Mouse (Mus musculus) midbrain, embryonic 11.5 days (tissue): ENCODE data around the gene Mpc2. TPM values are rescaled to one million over a fixed set of nuclear protein-coding genes. Genes with fewer than 3 reads are reported as not detected.

Source experiments
- ATAC-seq: fragments of 200-750 bp; cut with Nextera tagmentation; 2 replicates; pipeline ENCODE4 v1.8.0; 2017; ENCODE audit warnings: moderate TSS enrichment, moderate library complexity; ENCODE audit not compliant: low FRiP score
- DNase-seq: peaks from one replicate; pipeline ENCODE4 v3.0.0; 2015; ENCODE audit warnings: low spot score; ENCODE audit errors: missing footprints
- H3K27ac ChIP-seq: fragments of 300-500 bp; sonication (generic); 2 replicates; pipeline ENCODE4 v1.5.1; 2014; ENCODE audit warnings: low read depth, low read length
- H3K27me3 ChIP-seq: fragments of 300-500 bp; sonication (generic); 2 replicates; pipeline ENCODE4 v1.6.1; 2014; ENCODE audit warnings: mild to moderate bottlenecking, low read length, moderate library complexity, mixed read lengths; ENCODE audit not compliant: control insufficient read depth, insufficient read depth
- H3K36me3 ChIP-seq: fragments of 300-500 bp; sonication (generic); 2 replicates; pipeline ENCODE4 v1.6.1; 2014; ENCODE audit warnings: mild to moderate bottlenecking, low read length, moderate library complexity, mixed read lengths; ENCODE audit not compliant: control insufficient read depth, insufficient read depth
- H3K4me1 ChIP-seq: fragments of 300-500 bp; sonication (generic); 2 replicates; pipeline ENCODE4 v1.6.1; 2014; ENCODE audit warnings: low read length; ENCODE audit not compliant: control insufficient read depth, insufficient read depth
- H3K4me2 ChIP-seq: fragments of 300-500 bp; sonication (generic); 2 replicates; pipeline ENCODE4 v1.6.1; 2014; ENCODE audit warnings: mild to moderate bottlenecking, moderate library complexity
- H3K4me3 ChIP-seq: fragments of 300-500 bp; sonication (generic); 2 replicates; pipeline ENCODE4 v1.5.1; 2014; ENCODE audit warnings: low read depth, low read length
- H3K9ac ChIP-seq: fragments of 300-500 bp; sonication (generic); 2 replicates; pipeline ENCODE4 v1.6.1; 2014; ENCODE audit warnings: low read length
- H3K9me3 ChIP-seq: fragments of 300-500 bp; sonication (generic); 2 replicates; pipeline ENCODE4 v1.6.1; 2016; ENCODE audit warnings: low read length; ENCODE audit not compliant: control insufficient read depth
- WGBS: fragments of 180-500 bp; shearing (Covaris S2); extraction: QIAGEN DNeasy Blood & Tissue Kit; methylation state at CpG from one replicate; pipeline ENCODE4 v1.1.7; 2014; 5-methylcytosine and 5-hydroxymethylcytosine counted together
- polyA plus RNA-seq: library from polyadenylated mRNA; unstranded; fragments of >200 nt; fragmentation: Nextera tagmentation; extraction: Ambion mirVana; gene quantifications from 2 replicates; pipeline ENCODE4 v1.2.1, GENCODE M21; 2014

The Mpc2 gene
- polyA plus RNA-seq, 1 experiment from 2014 or later, result 123 TPM

DNA sequence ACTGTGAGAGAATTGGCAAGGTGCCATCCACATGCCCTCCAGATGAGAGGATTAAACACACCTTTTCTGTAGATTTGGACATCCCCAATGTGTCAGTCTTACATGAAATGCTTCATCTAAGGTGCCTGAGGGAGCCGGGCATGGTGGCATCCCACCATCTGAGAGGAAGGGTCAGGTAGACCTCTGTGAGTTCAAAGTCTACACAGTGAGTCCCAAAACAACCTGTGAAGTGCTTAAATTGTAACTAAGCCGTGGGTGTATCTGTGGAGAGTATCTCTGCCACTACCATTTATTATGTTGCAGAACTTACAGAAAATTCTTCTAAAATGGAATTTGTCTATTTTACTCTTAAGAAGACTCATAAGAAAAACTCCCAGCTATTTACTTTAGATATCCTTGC is 25.7 kb downstream of the Mpc2 start:
- Histone ChIP-seq H3K4me1 (no peaks in the 10 kb centered on the region), H3K4me2 (no peak overlapping the region), H3K4me3 (no peak overlapping the region), H3K36me3 (no peaks in the 10 kb centered on the region), H3K9ac (no peak overlapping the region), H3K27me3 (no peaks in the 10 kb centered on the region), H3K27ac (no peak overlapping the region), H3K9me3 (no peaks in the 10 kb centered on the region)
- no peak for DNase-seq
- 86% methylated on average over 2 of the region's 2 CpGs for WGBS
- ATAC-seq, result no peak

DNA sequence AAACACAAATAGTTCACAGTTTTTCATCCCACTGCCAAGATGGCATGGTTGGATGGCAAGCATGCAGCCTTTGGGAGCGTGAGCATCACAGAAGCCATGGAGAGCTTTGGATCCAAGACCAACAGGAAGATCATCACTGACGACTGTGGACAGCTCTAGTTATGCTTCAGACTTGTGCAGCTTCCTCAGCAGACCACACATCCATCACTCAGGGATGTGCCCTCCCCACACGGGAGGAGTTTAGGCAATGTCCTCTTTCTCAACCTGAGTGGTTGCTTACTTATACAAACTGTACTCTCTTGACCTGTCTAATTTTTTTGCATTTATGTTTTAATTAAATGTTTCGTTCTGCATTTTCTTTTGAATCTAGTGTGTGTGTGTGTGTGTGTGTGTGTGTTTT is 28.8 kb downstream of the Mpc2 start:
- DNase-seq (no peak), ATAC-seq (no peak)
- H3K9me3 ChIP-seq, result no peaks in the 10 kb centered on the region
- H3K9ac ChIP-seq, result no peak overlapping the region
- no peak overlapping the region for H3K27ac ChIP-seq
- 82% methylated on average over 4 of the region's 4 CpGs for WGBS
- H3K27me3 ChIP-seq, result no peaks in the 10 kb centered on the region
- no peaks in the 10 kb centered on the region for H3K4me1 ChIP-seq
- no peak overlapping the region for H3K4me2 ChIP-seq
- no peak overlapping the region for H3K4me3 ChIP-seq
- no peaks in the 10 kb centered on the region for H3K36me3 ChIP-seq

DNA sequence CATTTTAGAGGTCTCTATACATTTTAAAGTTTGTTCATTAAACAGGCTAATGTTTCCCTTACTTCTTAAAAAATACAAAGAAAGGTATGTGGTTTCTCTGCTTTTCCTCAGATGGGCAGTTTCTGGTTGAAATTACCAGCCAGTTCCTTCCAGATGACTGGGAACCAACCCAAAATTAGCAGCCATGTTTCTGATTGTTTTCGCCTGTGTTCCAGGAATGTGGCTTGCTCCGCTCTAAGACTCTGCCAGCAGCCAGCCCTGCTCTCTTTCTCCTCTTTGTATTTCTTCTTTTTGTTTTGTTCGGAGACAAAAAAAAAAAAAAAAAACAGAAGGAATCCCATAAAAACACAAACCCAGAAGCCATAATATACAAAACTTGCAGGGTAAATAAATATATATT is 38.4 kb downstream of the Mpc2 start:
- no peaks in the 10 kb centered on the region for H3K4me1 ChIP-seq
- no peak overlapping the region for H3K4me2 ChIP-seq
- no peak for DNase-seq
- H3K9ac ChIP-seq, result no peak overlapping the region
- H3K36me3 ChIP-seq, result no peaks in the 10 kb centered on the region
- ATAC-seq, result no peak
- 79% methylated on average over 3 of the region's 3 CpGs for WGBS
- H3K27ac ChIP-seq, result no peak overlapping the region
- no peaks in the 10 kb centered on the region for H3K27me3 ChIP-seq
- H3K9me3 ChIP-seq, result no peaks in the 10 kb centered on the region
- H3K4me3 ChIP-seq, result no peak overlapping the region

DNA sequence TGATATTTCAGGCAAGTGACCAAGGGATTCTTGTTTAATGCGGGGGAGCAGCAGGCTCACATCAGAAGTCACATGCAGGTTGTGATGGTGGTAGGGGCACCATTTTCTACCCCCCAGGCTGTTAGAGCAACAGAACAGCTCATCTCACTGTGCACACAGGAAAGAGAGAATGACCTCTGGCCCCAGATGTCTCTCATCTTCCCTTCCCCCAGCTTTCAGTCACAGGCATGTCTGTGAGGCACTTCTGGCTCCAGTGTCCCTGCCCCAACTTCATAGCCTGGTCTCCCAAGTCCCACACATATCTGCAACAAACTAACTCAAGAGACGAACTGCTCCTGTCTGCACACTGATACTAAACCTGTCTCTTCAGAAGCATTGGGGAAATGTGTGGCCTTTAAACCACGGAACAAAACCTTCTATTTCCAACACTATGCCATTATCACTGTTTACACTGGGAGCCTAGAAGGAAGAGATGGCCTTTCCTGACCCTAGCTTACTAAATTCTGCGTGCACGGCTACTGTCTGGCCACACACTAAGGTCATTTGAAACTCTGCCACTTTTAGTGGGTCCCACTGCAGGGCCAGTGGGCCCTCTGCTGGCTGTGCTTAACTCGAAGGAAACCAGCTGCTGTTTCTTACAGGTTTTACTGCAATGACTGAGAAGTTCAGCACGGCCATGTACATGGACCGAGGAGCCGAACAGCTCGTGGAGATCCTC is 43.0 kb downstream of the Mpc2 start:
- no peak overlapping the region for H3K27ac ChIP-seq
- ATAC-seq, result no peak

DNA sequence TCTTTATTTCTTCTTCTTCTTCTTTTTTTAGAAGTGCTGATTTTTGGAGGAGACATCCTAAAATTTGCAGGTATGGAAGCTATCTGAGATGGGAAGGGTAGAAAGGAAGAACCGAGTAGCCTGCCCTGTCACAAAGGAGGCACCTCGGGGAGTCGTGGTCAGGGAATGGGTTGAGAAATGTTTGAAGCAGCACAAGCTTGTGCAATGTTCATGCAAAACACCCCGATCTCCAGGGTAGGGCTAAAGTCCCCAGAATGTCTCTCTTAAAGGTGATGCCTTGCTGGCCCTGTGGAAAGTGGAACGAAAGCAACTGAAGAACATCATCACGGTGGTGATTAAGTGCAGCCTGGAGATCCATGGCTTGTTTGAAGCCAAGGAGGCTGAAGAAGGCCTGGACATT is 45.9 kb downstream of the Mpc2 start:
- Histone ChIP-seq H3K27ac (no peak overlapping the region), H3K9me3 (no peaks in the 10 kb centered on the region), H3K36me3 (no peaks in the 10 kb centered on the region), H3K9ac (no peak overlapping the region), H3K4me1 (no peaks in the 10 kb centered on the region), H3K4me2 (no peak overlapping the region), H3K4me3 (no peak overlapping the region), H3K27me3 (no peaks in the 10 kb centered on the region)
- DNase-seq, result no peak
- no peak for ATAC-seq
- 86% methylated on average over 6 of the region's 6 CpGs for WGBS

More for the DNA sequence above, 43.0 kb downstream of the Mpc2 start:
- H3K4me1 ChIP-seq, result no peaks in the 10 kb centered on the region
- 65% methylated on average over 10 of the region's 10 CpGs for WGBS
- H3K9me3 ChIP-seq, result no peaks in the 10 kb centered on the region
- H3K27me3 ChIP-seq, result no peaks in the 10 kb centered on the region
- no peak overlapping the region for H3K9ac ChIP-seq
- no peaks in the 10 kb centered on the region for H3K36me3 ChIP-seq
- H3K4me3 ChIP-seq, result no peak overlapping the region
- no peak overlapping the region for H3K4me2 ChIP-seq
- no peak for DNase-seq

DNA sequence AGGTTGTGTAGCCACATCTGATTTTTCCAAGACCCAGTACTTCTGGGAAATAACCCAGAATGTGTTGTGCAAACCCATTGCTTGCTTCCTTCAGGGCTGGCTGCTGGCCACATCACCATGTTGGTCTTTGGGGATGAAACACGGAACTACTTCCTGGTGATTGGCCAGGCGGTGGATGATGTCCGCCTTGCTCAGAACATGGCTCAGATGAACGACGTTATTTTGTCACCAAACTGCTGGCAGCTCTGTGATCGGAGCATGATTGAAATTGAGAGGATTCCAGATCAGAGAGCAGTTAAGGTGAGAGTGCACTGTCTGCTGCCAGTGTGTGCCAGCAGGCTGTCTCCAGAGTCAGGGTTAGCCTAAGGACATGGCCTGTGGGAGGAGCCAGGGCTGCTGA is 49.7 kb downstream of the Mpc2 start:
- Histone ChIP-seq H3K4me2 (no peak overlapping the region), H3K9me3 (no peaks in the 10 kb centered on the region), H3K4me1 (no peaks in the 10 kb centered on the region), H3K4me3 (no peak overlapping the region), H3K27ac (no peak overlapping the region), H3K27me3 (no peaks in the 10 kb centered on the region), H3K36me3 (no peaks in the 10 kb centered on the region), H3K9ac (no peak overlapping the region)
- WGBS, result 93% methylated on average over 6 of the region's 6 CpGs
- ATAC-seq (no peak), DNase-seq (no peak)

DNA sequence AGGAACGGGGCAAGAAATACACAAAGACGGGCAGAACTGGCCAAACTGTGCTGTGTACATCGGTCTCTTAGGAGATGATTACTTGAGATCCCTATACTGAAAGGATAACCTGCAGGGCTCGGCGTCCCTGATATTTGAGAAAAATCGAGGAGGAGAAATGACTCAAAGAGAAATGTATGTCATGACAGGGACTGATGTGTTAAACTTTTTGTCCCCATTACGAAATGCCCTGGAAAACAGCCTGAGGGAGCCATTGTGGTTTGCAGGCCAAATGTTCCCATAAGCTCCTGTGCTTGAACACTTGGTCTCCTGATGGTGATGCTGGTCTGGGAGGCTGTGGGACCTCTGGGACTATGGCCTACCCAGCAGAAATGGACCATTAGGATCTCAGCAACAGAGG is 60.3 kb downstream of the Mpc2 start:
- WGBS, result 88% methylated on average over 7 of the region's 7 CpGs
- ATAC-seq (no peak), DNase-seq (no peak)
- Histone ChIP-seq H3K9me3 (no peaks in the 10 kb centered on the region), H3K9ac (no peak overlapping the region), H3K27me3 (no peaks in the 10 kb centered on the region), H3K4me2 (no peak overlapping the region), H3K4me3 (no peak overlapping the region), H3K36me3 (no peaks in the 10 kb centered on the region), H3K27ac (no peak overlapping the region), H3K4me1 (no peaks in the 10 kb centered on the region)

Other genes starting within 250 kb of the Mpc2 start
- gene Tiprl, start 223.6 kb upstream of the Mpc2 start, polyA plus RNA-seq, result 103 and 113 TPM in 2 replicates
- gene Gpr161, start 164.8 kb upstream of the Mpc2 start, polyA plus RNA-seq, result 2.5 TPM in 2 replicates
- gene Dcaf6, start 162 bp upstream of the Mpc2 start, polyA plus RNA-seq, result 9.8 and 10.5 TPM in 2 replicates
- 0.11 TPM in 1 of 2 replicates, not detected in the other for gene Adcy10, start 24.5 kb downstream of the Mpc2 start, polyA plus RNA-seq
- gene Mpzl1, start 173.9 kb downstream of the Mpc2 start, polyA plus RNA-seq, result 141 and 144 TPM in 2 replicates
- gene Rcsd1, start 249.1 kb downstream of the Mpc2 start, polyA plus RNA-seq, result 5.9 and 6.6 TPM in 2 replicates